Mouse (Mus musculus) heart, postnatal 0 days (tissue): ENCODE data around the gene Wdr45. TPM values are rescaled to one million over a fixed set of nuclear protein-coding genes. Genes with fewer than 3 reads are reported as not detected.

Experiments
- ATAC-seq: fragments of 200-750 bp; cut with Nextera tagmentation; 2 replicates; pipeline ENCODE4 v1.8.0; 2017; ENCODE audit warnings: low read depth, moderate number of reproducible peaks, moderate library complexity; ENCODE audit not compliant: insufficient read depth
- DNase-seq: peaks from one replicate; pipeline ENCODE4 v3.0.0-alpha.2; 2016; ENCODE audit warnings: low spot score
- H3K27ac ChIP-seq: fragments of 300-500 bp; sonication (generic); 2 replicates; pipeline ENCODE4 v1.5.1; 2014; ENCODE audit warnings: low read depth, mild to moderate bottlenecking
- H3K27me3 ChIP-seq: fragments of 300-500 bp; sonication (generic); 2 replicates; pipeline ENCODE4 v1.6.1; 2014; ENCODE audit warnings: low read length, mixed read lengths; ENCODE audit not compliant: control insufficient read depth, insufficient read depth
- H3K36me3 ChIP-seq: fragments of 300-500 bp; sonication (generic); replicated peaks from 2 replicates; pipeline ENCODE4 v1.6.1; 2014; ENCODE audit warnings: low read length, mixed read lengths; ENCODE audit not compliant: control insufficient read depth, insufficient read depth
- H3K4me1 ChIP-seq: fragments of 300-500 bp; sonication (generic); 2 replicates; pipeline ENCODE4 v1.6.1; 2014; ENCODE audit warnings: antibody characterized with exemption; ENCODE audit not compliant: control insufficient read depth, insufficient read depth
- H3K4me2 ChIP-seq: fragments of 300-500 bp; sonication (generic); 2 replicates; pipeline ENCODE4 v1.6.1; 2014; ENCODE audit warnings: low read depth, mild to moderate bottlenecking, low read length, moderate library complexity
- H3K4me3 ChIP-seq: fragments of 300-500 bp; sonication (generic); 2 replicates; pipeline ENCODE4 v1.5.1; 2014; ENCODE audit warnings: low read depth, low read length
- H3K9ac ChIP-seq: fragments of 300-500 bp; sonication (generic); replicated peaks from 2 replicates; pipeline ENCODE4 v1.6.1; 2014; ENCODE audit warnings: low read depth, low read length, mixed read lengths
- H3K9me3 ChIP-seq: fragments of 300-500 bp; sonication (generic); replicated peaks from 2 replicates; pipeline ENCODE4 v1.6.1; 2016; ENCODE audit warnings: low read length; ENCODE audit not compliant: control insufficient read depth
- CTCF ChIP-seq: IDR thresholded peaks from 2 replicates; pipeline ENCODE4 v1.5.1; 2016; ENCODE audit warnings: antibody characterized with exemption, control low read depth, low read depth
- EP300 ChIP-seq: IDR thresholded peaks from 2 replicates; pipeline ENCODE4 v1.6.1; 2016; ENCODE audit warnings: antibody characterized with exemption, low read depth
- WGBS: fragments of 180-500 bp; shearing (Covaris S2); extraction: QIAGEN DNeasy Blood & Tissue Kit; methylation state at CpG from one replicate; pipeline ENCODE4 v1.1.7; 2014; 5-methylcytosine and 5-hydroxymethylcytosine counted together
- polyA plus RNA-seq: library from polyadenylated mRNA; unstranded; fragments of >200 nt; fragmentation: Nextera tagmentation; extraction: Ambion mirVana; gene quantifications from 2 replicates; pipeline ENCODE4 v1.2.1, GENCODE M21; 2015
- total RNA-seq: library from RNA; depleted of rRNA; stranded (reverse); fragments of >200 nt; gene quantifications from 2 replicates; pipeline ENCODE4 v1.2.3, GENCODE M21; 2014; ENCODE audit warnings: low replicate concordance

The Wdr45 gene
- total and polyA plus RNA-seq, 2 experiments from 2014 or later: 27.1 to 52.7 TPM

GRCm38 (mm10) chrX:7722691-7723090 lies 8.6 kb downstream of the Wdr45 start:
- no peak for ATAC-seq
- no peaks in the 10 kb centered on the region for H3K27me3 ChIP-seq
- peaks cover 23% of the 10 kb centered on the region for H3K36me3 ChIP-seq
- H3K27ac ChIP-seq: peak overlapping the region; percentile 95; the same call in 1 of the 2 replicates
- peak overlapping the region; percentile 62 for H3K9ac ChIP-seq
- no peak for DNase-seq
- H3K4me1 ChIP-seq: no peaks in the 10 kb centered on the region
- H3K9me3 ChIP-seq: no peaks in the 10 kb centered on the region
- no peak for TF ChIP-seq EP300
- no peak for TF ChIP-seq CTCF
- WGBS: 21% methylated on average over 4 of the region's 4 CpGs
- H3K4me2 ChIP-seq: peak overlapping the region; percentile 60
- H3K4me3 ChIP-seq: peak overlapping the region; percentile 67

- ATAC-seq: no peak
- TF ChIP-seq EP300 (no peak), CTCF (no peak)
- H3K4me2 ChIP-seq: no peak overlapping the region
- H3K9ac ChIP-seq: no peak overlapping the region
- 67% methylated on average over 5 of the region's 7 CpGs for WGBS
- no peak overlapping the region for H3K27ac ChIP-seq
- no peak for DNase-seq
- H3K27me3 ChIP-seq: no peaks in the 10 kb centered on the region
- H3K4me1 ChIP-seq: no peaks in the 10 kb centered on the region
- no peaks in the 10 kb centered on the region for H3K9me3 ChIP-seq
- H3K4me3 ChIP-seq: no peak overlapping the region
- peaks cover 23% of the 10 kb centered on the region for H3K36me3 ChIP-seq
Observed at GRCm38 (mm10) chrX:7724135-7724534, 10.0 kb downstream of the Wdr45 start.

GRCm38 (mm10) chrX:7725841-7726240 lies 11.7 kb downstream of the Wdr45 start:
- H3K36me3 ChIP-seq: peaks cover 23% of the 10 kb centered on the region
- no peaks in the 10 kb centered on the region for H3K4me1 ChIP-seq
- ATAC-seq (no peak), DNase-seq (no peak)
- H3K9ac ChIP-seq: no peak overlapping the region
- H3K4me3 ChIP-seq: no peak overlapping the region
- no peaks in the 10 kb centered on the region for H3K27me3 ChIP-seq
- WGBS: 79% methylated on average over 12 of the region's 12 CpGs
- H3K4me2 ChIP-seq: no peak overlapping the region
- no peak overlapping the region for H3K27ac ChIP-seq
- no peaks in the 10 kb centered on the region for H3K9me3 ChIP-seq
- TF ChIP-seq EP300: no peak

- H3K4me2 ChIP-seq: no peak overlapping the region
- H3K27ac ChIP-seq: no peak overlapping the region
- TF ChIP-seq EP300: no peak
- TF ChIP-seq CTCF: no peak
- H3K4me3 ChIP-seq: no peak overlapping the region
- DNase-seq (no peak), ATAC-seq (no peak)
- no peak overlapping the region for H3K9ac ChIP-seq
- no peaks in the 10 kb centered on the region for H3K4me1 ChIP-seq
- H3K27me3 ChIP-seq: no peaks in the 10 kb centered on the region
- WGBS: 83% methylated on average over 13 of the region's 13 CpGs
- H3K9me3 ChIP-seq: no peaks in the 10 kb centered on the region
- H3K36me3 ChIP-seq: peaks cover 23% of the 10 kb centered on the region
Observed at GRCm38 (mm10) chrX:7727176-7727575, 13.0 kb downstream of the Wdr45 start.

GRCm38 (mm10) chrX:7728215-7728921 lies 14.2 kb downstream of the Wdr45 start, which contains the start of gene Praf2:
Praf2 (plus strand) TSS chrX:7728439.
- peak within 1 kb of the TSS; percentile 49 for H3K4me3 ChIP-seq
- H3K4me1 ChIP-seq: no peaks in the 10 kb centered on the region
- WGBS: 16% methylated on average over 42 of the region's 42 CpGs
- no peaks in the 10 kb centered on the region for H3K9me3 ChIP-seq
- peak within 1 kb of the TSS; percentile 20; the same call in 1 of the 2 replicates for H3K9ac ChIP-seq
- peak within 1 kb of the TSS; percentile 61 for H3K4me2 ChIP-seq
- peaks cover 23% of the 10 kb centered on the region for H3K36me3 ChIP-seq
- DNase-seq: peak; percentile 86
- H3K27me3 ChIP-seq: no peaks in the 10 kb centered on the region
- ATAC-seq: peak; percentile 92
- TF ChIP-seq EP300 (0 out of 2 replicates have a peak, but pooled peaks have one; percentile 26), CTCF (no peak)
- H3K27ac ChIP-seq: peak within 1 kb of the TSS; percentile 55

GRCm38 (mm10) chrX:7728922-7729265 lies 14.8 kb downstream of the Wdr45 start:
- no peak for ATAC-seq
- DNase-seq: no peak
- peak overlapping the region; percentile 49 for H3K4me3 ChIP-seq
- peak overlapping the region; percentile 61 for H3K4me2 ChIP-seq
- H3K27me3 ChIP-seq: no peaks in the 10 kb centered on the region
- H3K4me1 ChIP-seq: no peaks in the 10 kb centered on the region
- TF ChIP-seq EP300 (no peak), CTCF (no peak)
- H3K36me3 ChIP-seq: peaks cover 23% of the 10 kb centered on the region
- H3K9me3 ChIP-seq: no peaks in the 10 kb centered on the region
- peak overlapping the region; percentile 20; the same call in 1 of the 2 replicates for H3K9ac ChIP-seq
- H3K27ac ChIP-seq: no peak overlapping the region
- 33% methylated on average over 4 of the region's 4 CpGs for WGBS
